Mouse (Mus musculus): Measurements from ENCODE around the gene Vsig8.

The Vsig8 gene

GRCm38 (mm10) chr1:172530544-172531220, 25.1 kb upstream of the Vsig8 start:
- no peak for DNase-seq

- DNase-seq, result no peak
Observed at GRCm38 (mm10) chr1:172532551-172532950, 23.2 kb upstream of the Vsig8 start.

- no peak for DNase-seq
Observed at GRCm38 (mm10) chr1:172535116-172535515, 20.6 kb upstream of the Vsig8 start.

- no peak for DNase-seq
Observed at GRCm38 (mm10) chr1:172539827-172540226, 15.9 kb upstream of the Vsig8 start.

GRCm38 (mm10) chr1:172540283-172540820, 15.4 kb upstream of the Vsig8 start:
- no peak for DNase-seq

- DNase-seq, result no peak
Observed at GRCm38 (mm10) chr1:172546062-172546461, 9.7 kb upstream of the Vsig8 start.

GRCm38 (mm10) chr1:172548501-172548900, 7.2 kb upstream of the Vsig8 start:
- peak; percentile 56 for DNase-seq

- DNase-seq, result no peak
Observed at GRCm38 (mm10) chr1:172549314-172549713, 6.4 kb upstream of the Vsig8 start.

- no peak for DNase-seq
Observed at GRCm38 (mm10) chr1:172549717-172550116, 6.0 kb upstream of the Vsig8 start.

GRCm38 (mm10) chr1:172550551-172550951, 5.2 kb upstream of the Vsig8 start:
- DNase-seq, result peak; percentile 41

- DNase-seq, result no peak
Observed at GRCm38 (mm10) chr1:172551009-172551408, 4.7 kb upstream of the Vsig8 start.

- DNase-seq, result no peak
Observed at GRCm38 (mm10) chr1:172552623-172553022, 3.1 kb upstream of the Vsig8 start.

GRCm38 (mm10) chr1:172562641-172563464, 7.1 kb downstream of the Vsig8 start:
- peak; percentile 65 for DNase-seq

GRCm38 (mm10) chr1:172563465-172563828, 7.7 kb downstream of the Vsig8 start:
- no peak for DNase-seq

GRCm38 (mm10) chr1:172566131-172566530, 10.4 kb downstream of the Vsig8 start:
- DNase-seq, result no peak

GRCm38 (mm10) chr1:172567758-172568157, 12.0 kb downstream of the Vsig8 start:
- DNase-seq, result no peak

- no peak for DNase-seq
Observed at GRCm38 (mm10) chr1:172580116-172580515, 24.4 kb downstream of the Vsig8 start.

- no peak for DNase-seq
Observed at GRCm38 (mm10) chr1:172582436-172582835, 26.7 kb downstream of the Vsig8 start.

- no peak for DNase-seq
Observed at GRCm38 (mm10) chr1:172584271-172584670, 28.5 kb downstream of the Vsig8 start.

- DNase-seq, result no peak
Observed at GRCm38 (mm10) chr1:172585026-172585425, 29.3 kb downstream of the Vsig8 start.

GRCm38 (mm10) chr1:172585612-172586567, 30.2 kb downstream of the Vsig8 start:
- DNase-seq, result no peak

GRCm38 (mm10) chr1:172590385-172590784, 34.6 kb downstream of the Vsig8 start, which contains the start of gene Slamf8:
Gene Slamf8 (minus strand): TSS chr1:172590568.
- DNase-seq, result no peak

- no peak for DNase-seq
Observed at GRCm38 (mm10) chr1:172593321-172593720, 37.6 kb downstream of the Vsig8 start.
